Mouse (Mus musculus): ENCODE data around the gene A530016L24Rik.

Gene A530016L24Rik

DNA sequence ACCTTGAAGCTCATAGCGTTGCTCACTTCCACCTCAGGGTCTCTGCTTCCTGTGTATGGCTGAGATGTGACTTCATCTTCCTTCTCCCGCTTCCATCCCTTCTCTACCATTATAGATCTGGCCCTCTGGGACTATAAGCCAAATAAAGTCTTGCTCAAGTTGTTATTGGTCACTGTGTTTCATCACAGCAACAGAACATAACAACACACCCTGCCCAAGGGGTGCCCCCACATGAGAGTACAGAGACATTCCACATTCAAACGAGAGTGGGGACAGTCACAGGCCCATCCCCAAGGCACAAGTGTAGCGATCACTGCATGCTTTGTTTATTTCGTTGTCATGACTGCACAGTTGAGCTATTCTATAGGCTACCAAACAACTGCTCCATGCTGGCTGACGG is 48.0 kb downstream of the A530016L24Rik start:
- ChIA-PET CTCF (interaction anchor here in 3 of 4 experiments (0.9 to 1.6 kb wide), 7 partner anchors 14 to 81 kb away, joined by 3 to 5 read pairs (median 3); no protein-coding TSS in a partner anchor), POLR2A (interaction anchor here in 2 of 4 experiments (0.8 to 1.5 kb wide), 3 partner anchors 17 to 92 kb away, joined by 3 to 4 read pairs (median 4); no protein-coding TSS in a partner anchor)

GRCm38 (mm10) chr12:112538356-112538755 is 49.1 kb downstream of the A530016L24Rik start:
- ChIA-PET CTCF (interaction anchor here in 3 of 4 experiments (0.7 to 1.6 kb wide), 7 partner anchors 13 to 393 kb away, joined by 3 to 5 read pairs (median 3); partner anchors contain the start of gene Kif26a (in 1 of the 3)), POLR2A (interaction anchor here in 2 of 4 experiments (0.7 to 1.5 kb wide), 3 partner anchors 13 to 91 kb away, joined by 3 to 4 read pairs (median 3); no protein-coding TSS in a partner anchor)

- POLR2A ChIA-PET = interaction anchor here (0.6 to 3.2 kb wide), 19 partner anchors 12 to 1379 kb away, joined by 3 to 14 read pairs (median 3); no protein-coding TSS in a partner anchor
- CTCF ChIA-PET = interaction anchor here (0.6 to 5.9 kb wide), 27 partner anchors 11 to 515 kb away, joined by 3 to 47 read pairs (median 4); partner anchors contain the start of gene Tmem179 (in 1 of the 4)
These were observed 50.3 kb downstream of the A530016L24Rik start for GRCm38 (mm10) chr12:112539466-112539965.

DNA sequence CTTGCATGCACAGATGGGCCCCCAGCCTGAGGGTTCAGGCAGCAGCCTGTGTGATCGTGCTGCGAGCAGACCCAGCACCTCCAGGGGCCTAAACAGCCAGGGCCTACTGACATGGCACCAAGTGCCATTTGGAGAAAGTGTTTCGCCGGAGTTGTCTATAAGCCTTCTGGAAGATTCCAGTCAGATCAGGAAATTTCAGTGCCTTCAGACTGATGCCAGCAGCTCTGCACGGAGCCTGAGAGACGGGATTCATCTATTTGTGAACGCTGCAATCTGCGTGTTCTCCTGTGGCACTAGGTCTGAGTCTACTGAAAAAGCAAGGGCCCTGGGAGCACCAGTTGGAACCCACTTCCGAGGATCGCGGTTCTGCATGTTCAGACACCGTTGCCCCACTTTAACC is 51.1 kb downstream of the A530016L24Rik start:
- ChIA-PET POLR2A (interaction anchor here in 3 of 4 experiments (0.5 to 3.2 kb wide), 8 partner anchors 11 to 1187 kb away, joined by 3 to 14 read pairs (median 6); partner anchors contain the start of gene Kif26a (in 1 of the 3)), CTCF (interaction anchor here (0.6 to 5.9 kb wide), 13 partner anchors 10 to 409 kb away, joined by 3 to 47 read pairs (median 5); partner anchors contain the start of genes Kif26a (in 1 of the 4) and Tmem179 (in 1 of the 4))

GRCm38 (mm10) chr12:112541483-112542091 is 52.3 kb downstream of the A530016L24Rik start:
- POLR2A ChIA-PET = interaction anchor here in 2 of 4 experiments (0.6 to 3.2 kb wide), 15 partner anchors 10 to 396 kb away, joined by 3 to 14 read pairs (median 4); partner anchors contain the start of genes Kif26a (in 1 of the 2) and Tmem179 (in 1 of the 2)
- CTCF ChIA-PET = interaction anchor here (0.5 to 5.9 kb wide), 24 partner anchors 9 to 788 kb away, joined by 3 to 47 read pairs (median 4); partner anchors contain the start of genes Kif26a (in 3 of the 4) and Tmem179 (in 1 of the 4)

- ChIA-PET CTCF (interaction anchor here (0.5 to 5.9 kb wide), 22 partner anchors 9 to 789 kb away, joined by 3 to 47 read pairs (median 4); partner anchors contain the start of genes Kif26a (in 3 of the 4) and Tmem179 (in 1 of the 4)), POLR2A (interaction anchor here in 2 of 4 experiments (0.6 to 3.2 kb wide), 14 partner anchors 9 to 397 kb away, joined by 3 to 14 read pairs (median 6); partner anchors contain the start of genes Kif26a (in 1 of the 2) and Tmem179 (in 1 of the 2))
These were observed 53.1 kb downstream of the A530016L24Rik start for GRCm38 (mm10) chr12:112542257-112542919.

DNA sequence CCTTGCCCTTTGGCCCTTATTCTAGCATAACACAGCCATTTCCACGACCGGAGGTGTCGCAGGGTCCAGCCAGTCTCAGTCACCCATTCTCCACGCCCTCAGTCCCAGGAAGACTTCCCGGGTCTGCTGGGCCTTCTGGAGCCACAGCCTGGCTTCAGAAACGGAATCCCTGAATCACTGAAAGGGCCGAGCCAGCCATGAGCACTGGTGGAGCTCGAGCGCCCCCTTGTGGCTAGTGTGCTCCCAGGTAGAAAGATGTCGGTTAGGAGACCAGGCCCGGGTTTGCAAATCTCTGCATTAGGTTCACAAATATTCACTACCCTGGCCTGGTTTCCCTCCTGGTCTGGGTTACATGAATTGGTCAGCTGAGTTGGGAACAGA is 53.7 kb downstream of the A530016L24Rik start:
- POLR2A ChIA-PET = interaction anchor here in 2 of 4 experiments (1.1 to 2.7 kb wide), 7 partner anchors 10 to 412 kb away, joined by 3 to 12 read pairs (median 7); partner anchors contain the start of genes Kif26a (in 1 of the 2) and Tmem179 (in 1 of the 2)

GRCm38 (mm10) chr12:112543941-112544340 is 54.7 kb downstream of the A530016L24Rik start:
- ChIA-PET CTCF (interaction anchor here (0.5 to 5.9 kb wide), 27 partner anchors 8 to 506 kb away, joined by 3 to 47 read pairs (median 4); partner anchors contain the start of genes Kif26a (in 2 of the 4), Adssl1 (in 1 of the 4) and Akt1 (in 1 of the 4)), POLR2A (interaction anchor here in 3 of 4 experiments (0.6 to 2.7 kb wide), 13 partner anchors 9 to 564 kb away, joined by 3 to 12 read pairs (median 3); partner anchors contain the start of genes Cep170b (in 1 of the 3), Inf2 (in 1 of the 3), Kif26a (in 1 of the 3) and Tmem179 (in 1 of the 3))

More for the DNA sequence above, 53.7 kb downstream of the A530016L24Rik start:
- CTCF ChIA-PET = interaction anchor here (0.8 to 5.9 kb wide), 11 partner anchors 9 to 398 kb away, joined by 3 to 47 read pairs (median 4); partner anchors contain the start of gene Kif26a (in 1 of the 4)

DNA sequence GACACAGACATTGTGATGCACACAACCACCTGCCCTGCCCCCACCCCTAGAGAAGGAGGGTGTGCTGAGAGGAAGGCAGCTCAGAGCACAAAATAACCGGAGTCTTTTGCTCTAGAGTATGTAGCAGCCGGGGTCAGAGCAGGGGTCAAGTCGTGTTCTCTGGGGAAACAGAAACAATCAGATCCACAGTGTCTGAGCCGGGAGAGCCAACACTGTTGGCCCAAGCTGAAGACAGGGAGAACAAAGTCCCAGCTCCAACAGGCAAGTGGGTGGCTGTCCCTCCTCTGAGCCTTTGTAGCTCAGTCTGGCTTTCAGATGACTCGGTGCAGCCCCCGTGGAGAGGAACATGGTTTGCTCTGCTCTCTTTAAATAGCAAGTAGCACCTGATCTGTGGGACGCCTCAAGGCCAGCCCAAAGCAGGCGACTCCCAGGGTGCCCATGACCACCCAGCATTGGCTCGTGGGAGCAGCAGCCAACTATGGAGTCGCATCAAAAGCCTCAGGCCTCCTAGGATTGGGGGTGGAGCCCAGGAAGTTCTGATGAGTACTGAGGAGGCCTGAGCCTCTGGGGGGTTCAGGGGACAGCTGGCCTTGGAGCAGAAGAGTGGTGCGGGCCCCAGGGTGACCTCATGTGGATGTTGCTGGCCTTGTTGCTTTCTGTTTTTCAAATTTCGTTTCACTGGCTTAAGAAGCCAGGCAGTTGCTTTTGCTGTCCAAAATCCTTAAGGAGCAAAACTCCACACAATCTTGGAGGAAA is 55.9 kb downstream of the A530016L24Rik start:
- ChIA-PET POLR2A (interaction anchor here in 3 of 4 experiments (0.6 to 2.7 kb wide), 25 partner anchors 7 to 400 kb away, joined by 3 to 20 read pairs (median 4); partner anchors contain the start of genes Adssl1 (in 1 of the 3), Inf2 (in 1 of the 3), Kif26a (in 1 of the 3) and Siva1 (in 1 of the 3)), CTCF (interaction anchor here in 2 of 4 experiments (0.6 to 5.9 kb wide), 12 partner anchors 7 to 402 kb away, joined by 3 to 47 read pairs (median 4); partner anchors contain the start of genes Kif26a (in 2 of the 2), Adssl1 (in 1 of the 2) and Akt1 (in 1 of the 2))

GRCm38 (mm10) chr12:112546110-112546509 is 56.9 kb downstream of the A530016L24Rik start:
- ChIA-PET POLR2A (interaction anchor here in 2 of 4 experiments (1.1 to 1.7 kb wide), 5 partner anchors 10 to 74 kb away, joined by 3 to 7 read pairs (median 4); partner anchors contain the start of genes Adssl1 (in 1 of the 2) and Tmem179 (in 1 of the 2)), CTCF (no interaction called here)

GRCm38 (mm10) chr12:112549287-112549686 is 60.0 kb downstream of the A530016L24Rik start:
- ChIA-PET POLR2A (no interaction called here), CTCF (interaction anchor here in 3 of 4 experiments (0.7 to 1.1 kb wide), 3 partner anchors 16 to 404 kb away, joined by 3 read pairs; partner anchors contain the start of gene Kif26a (in 1 of the 3))
